Mouse (Mus musculus) granulocyte monocyte progenitor cell, adult 5-6 weeks (primary cell): ENCODE measurements around the gene Hddc3. TPM values are rescaled to one million over a fixed set of nuclear protein-coding genes. Genes with fewer than 3 reads are reported as not detected.
"Not testable (repeated sequence)": the region's sequence is repeated elsewhere in the genome, so short reads cannot be mapped to it uniquely, and the experiment has no call there.

ENCODE experiments used
- ATAC-seq: replicated peaks from 2 replicates; pipeline ENCODE4 v1.8.0; 2016; ENCODE audit warnings: mild to moderate bottlenecking, moderate TSS enrichment, inconsistent platforms; ENCODE audit not compliant: poor library complexity, severe bottlenecking
- total RNA-seq, 2 experiments: library from RNA; stranded (forward) in 1 of 2; stranded (reverse) in 1 of 2; fragments of 200-712, 200-1000 nt in 1 of 2; fragments of >200 nt in 1 of 2; fragmentation: Nextera tagmentation in 1 of 2; gene quantifications; 2 replicates each; pipeline ENCODE4 v1.2.3; 2014 to 2017

Gene Hddc3
- total RNA-seq (2014; fragmentation: Nextera tagmentation), result 10.3 and 14.5 TPM in 2 replicates
- 15.9 and 22.4 TPM in 2 replicates for total RNA-seq (2017)

DNA sequence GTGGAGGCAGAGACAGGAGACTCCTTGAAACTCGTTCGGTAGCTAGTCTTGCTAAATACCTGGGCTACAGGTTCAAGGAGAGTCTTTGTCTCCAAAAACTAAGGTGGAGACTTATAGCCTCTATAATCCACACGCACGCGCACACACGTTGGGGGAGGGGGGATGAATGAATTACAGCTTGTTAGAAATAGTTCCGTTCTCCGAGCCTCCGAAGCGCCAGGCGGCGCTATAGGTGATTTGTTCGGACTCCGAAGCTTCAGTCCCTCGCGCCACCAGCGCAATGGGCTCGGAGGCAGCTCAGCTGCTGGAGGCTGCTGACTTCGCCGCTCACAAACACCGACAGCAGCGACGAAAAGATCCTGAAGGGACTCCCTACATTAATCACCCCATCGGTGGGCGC is at the start of gene Hddc3:
TSS of gene Hddc3 (plus strand) at position 247 of the 400 bp plus-strand sequence.
- ATAC-seq, result peak; percentile 56

DNA sequence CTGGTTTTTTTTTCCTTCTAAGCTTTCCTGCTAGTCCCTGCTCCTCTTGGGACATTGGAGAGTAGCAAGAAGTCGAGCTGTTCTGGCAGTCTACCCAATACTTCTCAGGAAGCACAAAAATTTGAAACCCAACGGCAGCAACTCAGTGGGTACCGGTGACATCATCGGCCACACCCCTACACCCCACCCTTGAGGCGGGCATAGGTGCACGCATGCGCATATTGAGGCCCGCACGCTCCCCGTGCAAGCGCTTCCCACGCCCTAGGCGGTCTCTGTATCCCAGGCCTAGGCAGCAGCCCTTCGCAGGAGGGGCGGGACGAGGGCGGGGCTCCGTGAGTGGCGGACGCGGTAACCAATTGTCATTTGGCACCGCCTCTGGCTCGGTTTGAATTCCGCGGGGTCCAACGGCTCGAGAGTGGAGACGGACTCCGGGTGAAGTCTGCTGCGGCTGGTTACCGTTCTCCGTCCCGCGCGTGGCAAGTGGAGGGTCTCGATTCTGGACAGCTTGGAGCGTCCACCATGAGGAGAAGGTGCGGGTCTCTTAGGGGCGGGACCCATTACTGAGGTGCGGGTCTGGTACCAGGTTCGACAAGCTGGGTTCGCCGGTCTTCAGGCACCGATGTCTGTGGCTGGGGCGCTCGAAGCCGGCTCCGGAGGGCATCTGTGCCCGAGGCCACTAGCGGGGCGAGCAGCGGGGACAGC is 48.7 kb upstream of the Hddc3 start, which contains the start of gene Prc1:
TSS of gene Prc1 (plus strand) at position 389 of the 702 bp plus-strand sequence.
- peak; percentile 99 for ATAC-seq

GRCm38 (mm10) chr7:80294764-80295648 is 47.9 kb upstream of the Hddc3 start:
- ATAC-seq, result peak; percentile 32

DNA sequence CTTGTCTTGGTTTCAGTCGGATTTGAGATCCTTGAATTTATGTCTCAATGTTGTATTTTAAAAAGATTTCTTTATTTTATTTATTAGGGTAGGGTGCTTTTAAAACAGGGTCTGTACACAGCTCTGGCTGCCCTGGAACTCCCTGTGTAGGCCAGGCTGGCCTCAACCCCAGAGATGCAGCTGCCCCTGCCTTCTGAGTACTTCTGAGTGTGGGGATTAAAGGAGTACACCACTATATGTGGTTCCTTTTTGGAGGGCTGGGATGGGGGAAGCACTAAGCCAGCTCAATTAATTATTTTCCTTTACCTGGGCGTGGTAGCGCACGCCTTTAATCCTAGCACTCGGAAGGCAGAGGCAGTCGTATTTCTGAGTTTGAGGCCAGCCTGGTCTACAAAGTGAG is 46.4 kb upstream of the Hddc3 start:
- ATAC-seq, result no peak

DNA sequence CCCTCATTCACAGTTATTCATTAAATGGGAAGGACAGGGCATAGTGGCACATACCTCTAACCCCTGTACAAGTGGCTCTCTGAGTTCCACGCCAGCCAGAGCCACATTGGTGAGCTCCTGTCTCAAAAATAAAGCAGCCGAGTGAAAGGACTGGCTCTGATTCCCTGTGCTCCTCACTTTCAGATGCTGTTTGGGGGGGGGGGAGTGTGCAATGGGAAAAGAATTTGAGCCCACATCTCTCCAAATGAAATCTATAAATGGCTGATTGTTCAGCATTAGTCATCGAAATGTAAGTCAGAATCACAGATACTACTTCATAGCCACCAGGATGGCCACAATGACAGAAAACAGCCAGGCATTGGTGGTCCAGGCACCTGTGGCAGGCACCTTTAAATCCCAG is 45.9 kb upstream of the Hddc3 start:
- no peak for ATAC-seq

GRCm38 (mm10) chr7:80298754-80299153 is 44.1 kb upstream of the Hddc3 start:
- ATAC-seq, result no peak

- no peak for ATAC-seq
Measured at GRCm38 (mm10) chr7:80299568-80299967, 43.3 kb upstream of the Hddc3 start.

DNA sequence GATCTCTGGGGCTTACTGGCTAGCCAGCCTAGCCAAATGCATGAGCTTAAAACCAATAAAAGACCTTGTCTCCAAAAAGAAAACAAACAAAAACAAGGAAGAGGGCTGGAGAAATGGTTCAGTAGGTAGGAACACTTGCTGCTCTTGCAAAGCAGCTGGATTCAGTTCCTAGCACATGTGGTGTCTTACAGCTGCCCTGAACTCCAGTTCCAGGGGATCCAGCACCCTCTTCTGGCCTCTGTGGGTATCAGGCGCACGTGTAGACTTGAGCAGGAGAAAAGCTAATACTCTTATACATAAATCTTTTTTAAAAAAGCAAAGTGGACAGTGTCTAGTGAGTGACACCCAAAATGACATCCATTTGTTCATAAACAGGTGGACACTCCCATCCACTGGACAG is 41.4 kb upstream of the Hddc3 start:
- no peak for ATAC-seq

DNA sequence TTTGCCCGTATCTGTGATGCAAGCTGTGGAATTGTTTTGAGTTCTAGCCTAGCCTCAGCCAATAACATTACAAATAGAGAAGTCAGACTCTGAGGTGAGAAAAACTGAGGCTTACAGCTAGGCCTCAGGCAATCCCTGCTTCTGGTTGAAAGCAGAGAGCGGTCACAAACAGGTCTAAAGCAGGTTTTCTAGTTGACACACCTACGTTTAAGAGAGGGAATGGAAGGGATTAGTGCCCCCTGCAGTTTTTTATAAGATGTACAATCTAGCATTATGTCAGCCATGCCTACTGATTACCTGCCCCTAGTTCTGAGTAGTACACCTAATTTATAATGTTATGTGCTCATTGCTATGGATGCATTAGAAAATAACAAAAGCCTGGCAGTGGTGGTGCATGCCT is 35.1 kb upstream of the Hddc3 start:
- no peak for ATAC-seq

DNA sequence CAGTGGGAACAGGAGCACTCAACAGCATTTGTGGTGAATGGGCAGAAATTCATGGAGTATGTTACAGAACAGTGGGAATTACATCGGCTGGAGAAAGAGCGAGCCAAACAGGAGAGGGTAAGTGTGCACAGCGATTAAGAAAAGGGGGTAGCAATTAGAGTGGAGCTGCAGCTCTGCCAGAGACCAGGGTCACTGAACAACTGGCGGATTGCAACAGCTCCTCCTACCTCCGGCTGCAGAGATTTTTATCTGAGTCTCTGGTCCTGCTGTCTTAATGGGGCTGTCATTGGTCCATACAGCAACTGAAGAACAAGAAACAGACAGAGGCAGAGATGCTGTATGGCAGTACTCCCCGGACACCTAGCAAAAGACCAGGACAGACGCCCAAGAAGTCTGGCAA is 32.1 kb upstream of the Hddc3 start:
- ATAC-seq, result no peak

DNA sequence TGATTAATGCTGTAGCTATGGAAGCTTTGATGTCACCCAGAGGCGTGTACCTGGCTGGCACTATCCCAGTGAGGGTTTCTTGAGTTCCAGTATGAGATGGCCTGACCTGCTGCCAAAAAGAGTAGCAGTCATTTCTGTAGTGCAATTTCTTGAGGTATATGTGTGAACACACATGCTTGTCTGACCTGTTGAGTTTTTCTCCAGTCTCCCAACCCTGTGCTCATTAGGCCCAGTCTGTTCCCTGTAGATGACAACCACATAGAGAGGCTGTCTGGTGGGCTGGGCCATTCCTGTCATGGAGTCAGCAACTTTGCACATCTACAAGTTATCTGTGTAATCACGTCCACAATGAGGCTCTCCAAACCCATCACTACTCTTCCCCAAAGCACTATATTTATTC is 27.2 kb upstream of the Hddc3 start:
- ATAC-seq, result no peak

DNA sequence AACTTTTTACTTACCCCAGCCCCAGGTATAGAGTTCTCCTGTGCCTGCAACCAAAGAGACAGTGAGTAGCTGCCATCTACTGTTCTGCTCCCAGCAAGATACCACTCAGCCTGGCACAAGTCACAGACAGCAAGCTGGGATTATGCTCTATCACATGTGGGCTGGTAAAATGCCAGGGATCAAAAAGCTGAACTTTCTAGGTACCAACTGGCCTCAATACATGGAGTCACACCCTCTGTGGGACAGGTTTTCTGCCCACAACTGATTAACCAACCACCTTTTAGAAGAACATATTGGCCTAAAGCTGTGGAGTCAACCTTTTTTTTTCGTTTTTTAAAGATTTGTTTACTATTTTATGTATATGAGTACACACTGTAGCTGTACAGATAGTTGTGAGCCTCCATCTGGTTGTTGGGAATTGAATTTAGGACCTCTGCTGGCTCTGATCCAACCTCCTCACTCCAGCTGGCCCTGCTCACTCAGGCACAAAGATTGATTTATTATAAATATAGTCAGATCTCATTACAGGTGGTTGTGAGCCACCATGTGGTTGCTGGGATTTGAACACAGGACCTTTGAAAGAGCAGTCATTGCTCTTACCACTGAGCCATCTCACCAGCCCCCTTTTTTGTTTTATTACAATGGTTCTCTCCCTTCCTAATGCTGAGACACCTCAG is 25.3 kb upstream of the Hddc3 start:
- ATAC-seq, result no peak

DNA sequence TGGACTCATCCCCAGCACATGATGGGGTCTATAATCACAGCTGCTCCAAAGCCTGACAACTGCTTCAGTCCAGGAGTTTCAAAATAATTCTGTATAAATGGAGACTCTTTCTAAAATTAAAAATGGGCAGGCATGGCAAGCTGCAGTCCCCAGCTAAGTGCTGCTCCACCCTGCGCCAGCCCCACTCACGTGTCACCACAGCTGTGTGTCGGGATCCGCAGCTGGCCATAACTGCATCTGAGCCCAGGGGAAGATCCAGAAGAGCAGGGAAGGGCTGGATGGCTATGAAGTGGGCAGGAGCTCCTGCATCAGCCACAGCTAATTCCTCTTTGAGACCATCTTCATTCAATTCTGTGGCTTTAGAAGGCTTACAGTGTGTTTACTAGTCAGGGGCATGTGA is 24.2 kb upstream of the Hddc3 start:
- ATAC-seq, result no peak

DNA sequence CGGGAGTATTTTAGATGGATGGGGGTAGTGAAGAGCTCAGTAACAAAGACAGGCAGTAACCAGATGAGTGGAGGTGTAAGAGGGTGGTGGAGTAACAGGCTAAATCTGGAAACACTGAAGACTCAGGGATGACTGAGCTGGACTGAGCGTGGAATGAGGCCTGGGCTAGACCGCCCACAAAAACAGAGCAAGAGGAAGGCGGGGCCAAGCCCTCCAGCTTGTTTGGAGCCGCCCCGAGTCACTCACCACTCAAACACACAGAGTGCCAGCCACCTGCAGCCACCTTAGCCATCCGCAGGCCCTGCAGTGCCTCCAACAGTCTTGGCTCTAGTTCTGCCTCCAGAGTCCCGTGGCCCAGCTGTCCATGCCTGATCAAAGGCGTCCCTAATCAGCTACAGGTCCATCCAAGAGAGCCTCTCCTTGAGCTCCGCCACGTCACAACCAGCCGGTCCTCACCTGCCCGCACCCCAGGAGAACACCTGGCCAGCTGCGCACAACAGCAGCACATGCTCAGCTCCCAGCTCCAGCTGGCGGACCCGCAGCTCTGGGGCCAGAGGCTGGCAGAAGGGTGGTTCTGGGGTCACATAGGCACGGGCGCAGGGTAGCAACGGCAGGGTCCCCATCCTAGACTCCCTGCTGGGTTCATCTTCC is 22.9 kb upstream of the Hddc3 start:
- no peak for ATAC-seq

GRCm38 (mm10) chr7:80323336-80323735 is 19.6 kb upstream of the Hddc3 start:
- ATAC-seq, result no peak

GRCm38 (mm10) chr7:80324043-80324815 is 18.7 kb upstream of the Hddc3 start, which contains the start of gene Rccd1:
Gene Rccd1, minus strand, starts transcription at chr7:80324454.
- ATAC-seq, result peak; percentile 96

DNA sequence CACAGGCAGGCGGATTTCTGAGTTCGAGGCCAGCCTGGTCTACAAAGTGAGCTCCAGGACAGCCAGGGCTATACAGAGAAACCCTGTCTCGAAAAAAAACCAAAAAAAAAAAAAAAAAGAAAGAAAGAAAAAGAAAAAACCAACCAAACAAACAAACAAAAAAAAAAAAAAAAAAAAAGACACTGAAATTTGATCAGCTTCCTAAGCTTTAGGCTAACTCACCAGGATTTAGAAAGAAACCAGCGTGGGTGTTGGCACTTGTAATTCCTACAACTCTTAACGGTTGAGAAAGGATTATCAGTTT is 18.1 kb upstream of the Hddc3 start:
- not testable (repeated sequence) for ATAC-seq

DNA sequence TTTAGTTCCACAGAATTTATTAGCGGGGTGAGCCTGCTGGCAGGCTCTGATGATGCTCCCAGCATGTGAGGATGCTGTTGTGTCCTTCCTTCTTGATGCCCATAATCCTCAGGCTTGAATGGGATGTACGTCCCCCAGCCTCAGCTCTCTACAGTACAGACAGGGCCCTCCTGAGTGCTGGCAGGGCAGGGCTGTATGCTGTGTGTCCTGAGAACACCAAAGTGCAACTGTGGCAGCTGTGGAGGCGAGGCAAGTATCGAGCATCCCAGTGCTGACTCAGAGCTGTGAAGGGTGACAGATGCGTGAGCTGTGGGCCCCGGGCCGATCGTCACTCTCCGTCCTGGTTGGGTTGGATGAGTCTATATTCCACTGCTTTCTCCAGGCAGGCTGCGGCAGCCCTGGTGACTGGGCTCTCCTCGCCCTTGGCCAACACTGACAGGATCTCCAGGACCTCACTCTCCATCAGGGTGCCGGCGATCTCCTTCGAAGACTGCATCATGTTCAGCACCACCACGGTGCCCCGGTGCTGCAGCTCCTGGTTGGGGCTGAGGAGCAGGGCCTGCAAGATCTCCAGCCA is 17.5 kb upstream of the Hddc3 start:
- no peak for ATAC-seq

GRCm38 (mm10) chr7:80326076-80326475 is 16.8 kb upstream of the Hddc3 start:
- ATAC-seq, result no peak
